Mouse (Mus musculus) cerebellum, adult 11-12 months (tissue): ENCODE measurements around the gene Rnf121.

ENCODE experiments used
- DNase-seq: peaks from one replicate; pipeline ENCODE4 v3.0.0; 2022

The Rnf121 gene

GRCm38 (mm10) chr7:101998194-101998927 is 66.9 kb downstream of the Rnf121 start:
- peak; percentile 91 for DNase-seq

GRCm38 (mm10) chr7:101994241-101994640 is 71.0 kb downstream of the Rnf121 start:
- no peak for DNase-seq

GRCm38 (mm10) chr7:101985081-101985480 is 80.2 kb downstream of the Rnf121 start:
- DNase-seq = no peak

GRCm38 (mm10) chr7:101982735-101983134 is 82.5 kb downstream of the Rnf121 start:
- no peak for DNase-seq

- peak; percentile 44 for DNase-seq
Observed at GRCm38 (mm10) chr7:101974505-101974904, 90.8 kb downstream of the Rnf121 start.

GRCm38 (mm10) chr7:101973730-101974129 is 91.5 kb downstream of the Rnf121 start:
- DNase-seq = no peak

- no peak for DNase-seq
Observed at GRCm38 (mm10) chr7:101971721-101972120, 93.5 kb downstream of the Rnf121 start.

- peak; percentile 88 for DNase-seq
Observed at GRCm38 (mm10) chr7:101970821-101971461, 94.3 kb downstream of the Rnf121 start.

- no peak for DNase-seq
Observed at GRCm38 (mm10) chr7:101970429-101970775, 94.9 kb downstream of the Rnf121 start.

GRCm38 (mm10) chr7:101969694-101970428 is 95.4 kb downstream of the Rnf121 start:
- DNase-seq = peak; percentile 90
